Comparison of ENCODE assay signal across 24 mouse cellular contexts in genomic region chr4:34842826-34843225, GRCm38 (mm10). TPM values are rescaled to one million over a fixed set of nuclear protein-coding genes. Genes with fewer than 3 reads are reported as not detected.
A peak's percentile ranks its signal among the peaks of the same experiment; 100 is the strongest.
DNase-seq lines count a peak whose midpoint lies in the region; ATAC-seq and TF ChIP-seq lines count a peak whose summit lies in the region.
"Had no signal": no experiment of that assay in that cellular context is flagged by ENCODE, and none has a peak within 500 bp of the region (broad histone marks: within the 10 kb centered on the region; RNA-seq: fewer than 3 reads in every experiment).

No protein-coding gene starts in this region.

- H3K9ac ChIP-seq in heart, embryonic 12.5 days: no peak overlapping the region
- no peak overlapping the region for H3K9ac ChIP-seq in midbrain, embryonic 11.5 days (ENCODE audit: low read length)
- no peak overlapping the region for H3K9ac ChIP-seq in lung, postnatal 0 days (replicated peaks; ENCODE audit: low read depth)
- H3K9ac ChIP-seq: limb, embryonic 13.5 days; stomach, embryonic 15.5 days had no signal

- intact Hi-C loops in heart, postnatal 36 days (cut with DNase I): loop anchor here (5.0 kb wide), 1 partner anchor 39 kb away; the partner anchor contains the start of gene Zfp292

- H3K4me2 ChIP-seq in heart, embryonic 12.5 days: no peak overlapping the region
- no peak overlapping the region for H3K4me2 ChIP-seq in midbrain, embryonic 11.5 days
- no peak overlapping the region for H3K4me2 ChIP-seq in lung, postnatal 0 days (replicated peaks; ENCODE audit: low read depth, low read length)
- H3K4me2 ChIP-seq: limb, embryonic 13.5 days; stomach, embryonic 15.5 days had no signal

- H3K9me3 ChIP-seq in heart, embryonic 12.5 days (replicated peaks): no peaks in the 10 kb centered on the region
- no peaks in the 10 kb centered on the region for H3K9me3 ChIP-seq in midbrain, embryonic 11.5 days (ENCODE audit: control insufficient read depth, low read length)
- no peaks in the 10 kb centered on the region for H3K9me3 ChIP-seq in midbrain, embryonic 10.5 days (replicated peaks)
- H3K9me3 ChIP-seq in lung, postnatal 0 days (ENCODE audit: low read length): no peaks in the 10 kb centered on the region
- H3K9me3 ChIP-seq: limb, embryonic 13.5 days; stomach, embryonic 15.5 days had no signal

- no peak overlapping the region for H3K27ac ChIP-seq in heart, embryonic 12.5 days (ENCODE audit: poor library complexity, severe bottlenecking)
- H3K27ac ChIP-seq in midbrain, embryonic 11.5 days (ENCODE audit: low read depth, low read length): no peak overlapping the region
- H3K27ac ChIP-seq in midbrain, embryonic 10.5 days (replicated peaks): no peak overlapping the region
- H3K27ac ChIP-seq in lung, postnatal 0 days (ENCODE audit: low read length): no peak overlapping the region
- H3K27ac ChIP-seq: limb, embryonic 13.5 days; stomach, embryonic 15.5 days had no signal

- ATAC-seq in heart, embryonic 12.5 days (ENCODE audit: insufficient number of reproducible peaks, low FRiP score): peak; percentile 15; the same call in 1 of the 2 replicates
- ATAC-seq in midbrain, embryonic 11.5 days (ENCODE audit: low FRiP score): peak; percentile 58; the same call in 1 of the 2 replicates
- ATAC-seq in megakaryocyte progenitor cell, adult 5-6 weeks (replicated peaks; ENCODE audit: poor library complexity): 0 out of 2 replicates have a peak, but pooled peaks have one; percentile 6
- ATAC-seq in lung, postnatal 0 days: no peak

- TF ChIP-seq EP300 in lung, postnatal 0 days (IDR thresholded peaks at IDR 0.05): no peak

- DNase-seq in heart, postnatal 36 days: no peak
- DNase-seq in midbrain, embryonic 11.5 days (ENCODE audit: low spot score, missing footprints): no peak
- DNase-seq in midbrain, embryonic 10.5 days (ENCODE audit: low spot score): no peak
- DNase-seq in splenic B cell, adult 2 months (ENCODE audit: low read depth, low spot score): peak; percentile 31
- no peak for DNase-seq in lung, postnatal 0 days (ENCODE audit: low spot score)
- DNase-seq: adrenal gland, postnatal 10 days; B cell, adult 2 months; cerebellum, adult 11 months; cerebellum, postnatal 36 days; kidney, adult 18-20 months; kidney, postnatal 25 days; lung, postnatal 14 days; spleen, adult 18-20 months; thymus, adult 2 months had no signal

- peaks cover 8% of the 10 kb centered on the region for H3K36me3 ChIP-seq in heart, embryonic 12.5 days
- H3K36me3 ChIP-seq in midbrain, embryonic 11.5 days (ENCODE audit: control insufficient read depth, insufficient read depth, low read length): peaks cover 2% of the 10 kb centered on the region; the same call in 1 of the 2 replicates
- H3K36me3 ChIP-seq in midbrain, embryonic 10.5 days: peaks cover 23% of the 10 kb centered on the region
- H3K36me3 ChIP-seq in splenic B cell, adult 2 months (ENCODE audit: control insufficient read depth, insufficient read depth, low read length, poor library complexity, severe bottlenecking): peaks cover 7% of the 10 kb centered on the region
- peaks cover under 1% of the 10 kb centered on the region; the same call in 1 of the 2 replicates for H3K36me3 ChIP-seq in lung, postnatal 0 days (ENCODE audit: insufficient read depth, low read length)
- H3K36me3 ChIP-seq: stomach, embryonic 15.5 days had no signal

- no peak for TF ChIP-seq CTCF in lung, postnatal 0 days (IDR thresholded peaks at IDR 0.05)

- H3K4me1 ChIP-seq in heart, embryonic 12.5 days (replicated peaks): peaks cover 18% of the 10 kb centered on the region
- 0 out of 2 replicates have a peak, but pooled peaks cover 2% of the 10 kb centered on the region for H3K4me1 ChIP-seq in midbrain, embryonic 11.5 days (ENCODE audit: control insufficient read depth, insufficient read depth, low read length)
- H3K4me1 ChIP-seq in midbrain, embryonic 10.5 days: peaks cover 5% of the 10 kb centered on the region
- no peaks in the 10 kb centered on the region; the same call in 1 of the 2 replicates for H3K4me1 ChIP-seq in lung, postnatal 0 days (ENCODE audit: insufficient read depth, low read depth, low read length)
- H3K4me1 ChIP-seq: stomach, embryonic 15.5 days had no signal

- H3K27me3 ChIP-seq in heart, embryonic 12.5 days (replicated peaks): no peaks in the 10 kb centered on the region
- no peaks in the 10 kb centered on the region for H3K27me3 ChIP-seq in midbrain, embryonic 11.5 days (ENCODE audit: control insufficient read depth, insufficient read depth, low read length)
- H3K27me3 ChIP-seq in midbrain, embryonic 10.5 days (ENCODE audit: low read depth, poor library complexity, severe bottlenecking): no peaks in the 10 kb centered on the region
- no peaks in the 10 kb centered on the region for H3K27me3 ChIP-seq in splenic B cell, adult 2 months (ENCODE audit: control insufficient read depth, insufficient read depth, low read length, poor library complexity, severe bottlenecking)
- no peaks in the 10 kb centered on the region for H3K27me3 ChIP-seq in lung, postnatal 0 days (replicated peaks; ENCODE audit: insufficient read depth, low read length)
- H3K27me3 ChIP-seq: limb, embryonic 13.5 days; stomach, embryonic 15.5 days had no signal

- H3K4me3 ChIP-seq in heart, embryonic 12.5 days: no peak overlapping the region
- H3K4me3 ChIP-seq in midbrain, embryonic 11.5 days (ENCODE audit: low read depth, low read length): no peak overlapping the region
- no peak overlapping the region for H3K4me3 ChIP-seq in midbrain, embryonic 10.5 days
- no peak overlapping the region for H3K4me3 ChIP-seq in lung, postnatal 0 days (ENCODE audit: low read depth, low read length)
- H3K4me3 ChIP-seq: erythroblast, embryonic 14.5 days; limb, embryonic 13.5 days; stomach, embryonic 15.5 days had no signal

- 85% methylated on average over 3 of the region's 3 CpGs for WGBS in heart, embryonic 12.5 days
- WGBS in midbrain, embryonic 11.5 days: 96% methylated on average over 3 of the region's 3 CpGs
- 92% methylated on average over 3 of the region's 3 CpGs for WGBS in midbrain, embryonic 10.5 days
- WGBS in lung, postnatal 0 days: 75% methylated on average over 3 of the region's 3 CpGs

RNA-seq across cellular contexts. Expression of gene Zfp292, which starts 39.9 kb away (rescaled TPM):
- polyA plus RNA-seq in heart, embryonic 12.5 days (2016; fragmentation: Nextera tagmentation; extraction: Ambion mirVana): 18.6 and 19.8 TPM in 2 replicates
- total RNA-seq in heart, postnatal 36 days (2021): 10 to 100 TPM; 15.6 to 15.7 TPM
- 40.1 and 47.2 TPM in 2 replicates for polyA plus RNA-seq in midbrain, embryonic 11.5 days (2014; fragmentation: Nextera tagmentation; extraction: Ambion mirVana)
- polyA plus RNA-seq in midbrain, embryonic 10.5 days (2016; fragmentation: Nextera tagmentation; extraction: Ambion mirVana): 22.1 and 26.5 TPM in 2 replicates
- total RNA-seq in megakaryocyte progenitor cell, adult 5-6 weeks (2015): 26.6 and 32.5 TPM in 2 replicates
- 21.5 and 31.3 TPM in 2 replicates for total RNA-seq in megakaryocyte progenitor cell, adult 5-6 weeks (2017)
- 9.0 and 10.3 TPM in 2 replicates for polyA plus RNA-seq in lung, postnatal 0 days (2015; fragmentation: Nextera tagmentation; extraction: Ambion mirVana)

RNA-seq across cellular contexts. Expression of gene Cga, which starts 50.8 kb away (rescaled TPM):
- not detected in 2 replicates for polyA plus RNA-seq in heart, embryonic 12.5 days (2016; fragmentation: Nextera tagmentation; extraction: Ambion mirVana)
- total RNA-seq in heart, postnatal 36 days (2021): not detected
- polyA plus RNA-seq in midbrain, embryonic 11.5 days (2014; fragmentation: Nextera tagmentation; extraction: Ambion mirVana): not detected in 2 replicates
- 0.27 and 0.30 TPM in 2 replicates for polyA plus RNA-seq in midbrain, embryonic 10.5 days (2016; fragmentation: Nextera tagmentation; extraction: Ambion mirVana)
- not detected in 2 replicates for total RNA-seq in megakaryocyte progenitor cell, adult 5-6 weeks (2015)
- not detected in 2 replicates for total RNA-seq in megakaryocyte progenitor cell, adult 5-6 weeks (2017)
- polyA plus RNA-seq in lung, postnatal 0 days (2015; fragmentation: Nextera tagmentation; extraction: Ambion mirVana): not detected in 2 replicates
- total RNA-seq: adrenal gland, postnatal 10 days; hematopoietic stem cell, adult 5-6 weeks had no signal
- polyA plus RNA-seq: brain, embryonic 14.5 days; erythroblast, embryonic 14.5 days; gonadal fat pad, adult 2 months; heart, embryonic 14.5 days; limb, embryonic 13.5 days; liver, embryonic 16.5 days; stomach, embryonic 15.5 days had no signal
